Mouse (Mus musculus) kidney, embryonic 15.5 days (tissue): ENCODE data around the gene H2-Ke6. TPM values are rescaled to one million over a fixed set of nuclear protein-coding genes. Genes with fewer than 3 reads are reported as not detected.

Experiments
- ATAC-seq: fragments of 200-750 bp; cut with Nextera tagmentation; replicated peaks from 2 replicates; pipeline ENCODE4 v1.8.0; 2017; ENCODE audit warnings: moderate TSS enrichment; ENCODE audit not compliant: low FRiP score
- H3K27ac ChIP-seq: fragments of 300-500 bp; sonication (generic); 2 replicates; pipeline ENCODE4 v1.5.1; 2015; ENCODE audit warnings: mild to moderate bottlenecking, inconsistent platforms
- H3K27me3 ChIP-seq: fragments of 300-500 bp; sonication (generic); 2 replicates; pipeline ENCODE4 v1.6.1; 2015; ENCODE audit warnings: inconsistent platforms
- H3K36me3 ChIP-seq: fragments of 300-500 bp; sonication (generic); 2 replicates; pipeline ENCODE4 v1.6.1; 2015; ENCODE audit warnings: inconsistent platforms
- H3K4me1 ChIP-seq: fragments of 300-500 bp; sonication (generic); 2 replicates; pipeline ENCODE4 v1.6.1; 2015; ENCODE audit warnings: inconsistent platforms
- H3K4me2 ChIP-seq: fragments of 300-500 bp; sonication (generic); 2 replicates; pipeline ENCODE4 v1.6.1; 2015; ENCODE audit warnings: moderate library complexity, mild to moderate bottlenecking, inconsistent platforms
- H3K4me3 ChIP-seq: fragments of 300-500 bp; sonication (generic); replicated peaks from 2 replicates; pipeline ENCODE4 v1.5.1; 2015; ENCODE audit warnings: mild to moderate bottlenecking, inconsistent platforms
- H3K9ac ChIP-seq: fragments of 300-500 bp; sonication (generic); 2 replicates; pipeline ENCODE4 v1.6.1; 2015; ENCODE audit warnings: mild to moderate bottlenecking, inconsistent platforms
- H3K9me3 ChIP-seq: fragments of 300-500 bp; sonication (generic); replicated peaks from 2 replicates; pipeline ENCODE4 v1.6.1; 2016; ENCODE audit warnings: inconsistent platforms
- WGBS: fragments of 180-500 bp; shearing (Covaris S2); methylation state at CpG from one replicate; pipeline ENCODE4 v1.1.7; 2015; ENCODE audit warnings: mixed read lengths; 5-methylcytosine and 5-hydroxymethylcytosine counted together
- polyA plus RNA-seq: library from polyadenylated mRNA; unstranded; fragments of >200 nt; fragmentation: Nextera tagmentation; extraction: Ambion mirVana; gene quantifications from 2 replicates; pipeline ENCODE4 v1.2.1, GENCODE M21; 2015

Gene H2-Ke6
- polyA plus RNA-seq, result 51.7 and 52.5 TPM in 2 replicates

DNA sequence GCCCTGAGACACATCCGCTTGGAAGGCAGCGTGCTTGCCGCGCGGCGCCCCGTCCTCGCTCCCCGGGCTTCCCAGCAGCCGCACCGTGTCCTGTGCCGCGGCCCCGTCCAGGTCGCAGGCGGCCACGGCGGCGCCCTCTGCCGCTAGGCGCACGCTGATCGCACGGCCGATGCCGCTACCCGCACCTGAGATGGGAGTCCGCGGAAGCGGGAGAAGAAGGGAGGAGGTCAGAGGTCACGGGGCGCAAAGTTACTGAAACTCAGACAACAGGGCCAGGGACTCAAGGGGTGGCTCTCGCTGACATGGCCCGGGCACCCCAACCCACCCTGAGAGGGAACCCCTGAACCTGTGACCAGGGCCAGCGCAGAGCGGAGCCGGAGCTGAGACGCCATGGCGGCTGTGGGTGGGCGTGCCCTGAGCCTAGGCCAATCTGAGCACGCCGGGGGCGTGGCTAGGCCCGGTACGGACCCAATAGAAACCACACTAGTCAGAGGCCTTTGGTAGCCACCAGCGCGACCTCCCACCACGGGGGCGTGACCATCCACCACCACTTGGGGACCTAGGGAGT is at the start of gene H2-Ke6:
H2-Ke6 (minus strand) TSS at position 405 of the 568 bp plus-strand sequence.
- no peaks in the 10 kb centered on the region for H3K9me3 ChIP-seq
- no peaks in the 10 kb centered on the region for H3K27me3 ChIP-seq
- peak within 1 kb of the TSS; percentile 77 for H3K9ac ChIP-seq
- H3K4me3 ChIP-seq, result peak within 1 kb of the TSS; percentile 90
- ATAC-seq, result peak; percentile 80
- H3K4me1 ChIP-seq, result peaks cover 66% of the 10 kb centered on the region
- peak within 1 kb of the TSS; percentile 94 for H3K4me2 ChIP-seq
- under 1% methylated on average over 49 of the region's 49 CpGs for WGBS
- peaks cover 28% of the 10 kb centered on the region for H3K36me3 ChIP-seq
- peak within 1 kb of the TSS; percentile 86 for H3K27ac ChIP-seq

DNA sequence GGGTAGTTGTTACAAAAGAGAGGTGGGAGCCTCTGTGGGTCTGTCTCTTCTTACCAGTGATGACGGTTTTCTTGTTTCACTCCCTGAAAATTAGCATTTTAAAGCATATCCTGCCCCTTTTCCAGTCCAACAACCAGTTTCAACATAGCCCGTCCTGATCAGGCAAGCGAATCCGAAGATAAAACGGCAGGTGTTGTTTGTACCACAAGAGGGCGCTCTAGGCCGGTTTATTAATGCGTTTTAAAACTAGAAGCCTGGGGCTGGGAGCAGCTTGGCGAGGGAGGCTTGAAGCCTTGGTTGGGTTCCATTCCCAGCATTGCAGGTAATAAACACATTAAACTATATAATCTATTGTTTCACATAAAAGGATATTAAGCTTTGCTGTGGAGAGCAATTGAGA is 49.7 kb upstream of the H2-Ke6 start:
- Histone ChIP-seq H3K4me1 (0 out of 2 replicates have a peak, but pooled peaks cover 4% of the 10 kb centered on the region), H3K36me3 (no peaks in the 10 kb centered on the region), H3K27ac (no peak overlapping the region), H3K4me3 (no peak overlapping the region), H3K4me2 (no peak overlapping the region), H3K9me3 (no peaks in the 10 kb centered on the region), H3K27me3 (peaks cover 20% of the 10 kb centered on the region), H3K9ac (no peak overlapping the region)
- no peak for ATAC-seq
- WGBS, result 2% methylated on average over 9 of the region's 9 CpGs

DNA sequence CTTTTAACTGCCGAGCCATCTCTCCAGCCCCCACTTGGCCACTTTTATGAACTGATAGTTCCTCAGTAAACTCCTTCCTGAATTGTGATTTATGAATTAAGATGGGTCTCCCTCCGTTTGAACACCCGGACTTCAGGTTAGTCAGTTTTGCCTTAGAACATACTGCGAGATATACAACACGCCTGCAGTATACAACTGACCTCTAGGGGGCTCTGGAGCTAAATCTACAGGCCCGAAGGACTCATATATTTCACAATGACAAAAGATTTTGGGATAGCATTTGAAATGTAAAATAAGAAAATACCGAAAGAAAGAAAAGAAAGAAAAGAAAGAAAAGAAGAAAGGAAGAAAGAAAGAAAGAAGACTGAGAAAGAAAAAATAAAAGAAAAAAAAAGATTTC is 47.4 kb upstream of the H2-Ke6 start:
- Histone ChIP-seq H3K9me3 (no peaks in the 10 kb centered on the region), H3K4me1 (0 out of 2 replicates have a peak, but pooled peaks cover 4% of the 10 kb centered on the region), H3K36me3 (no peaks in the 10 kb centered on the region), H3K9ac (no peak overlapping the region), H3K27me3 (peaks cover 20% of the 10 kb centered on the region), H3K27ac (no peak overlapping the region), H3K4me2 (no peak overlapping the region), H3K4me3 (no peak overlapping the region)
- ATAC-seq, result no peak
- WGBS, result 41% methylated on average over 7 of the region's 7 CpGs

DNA sequence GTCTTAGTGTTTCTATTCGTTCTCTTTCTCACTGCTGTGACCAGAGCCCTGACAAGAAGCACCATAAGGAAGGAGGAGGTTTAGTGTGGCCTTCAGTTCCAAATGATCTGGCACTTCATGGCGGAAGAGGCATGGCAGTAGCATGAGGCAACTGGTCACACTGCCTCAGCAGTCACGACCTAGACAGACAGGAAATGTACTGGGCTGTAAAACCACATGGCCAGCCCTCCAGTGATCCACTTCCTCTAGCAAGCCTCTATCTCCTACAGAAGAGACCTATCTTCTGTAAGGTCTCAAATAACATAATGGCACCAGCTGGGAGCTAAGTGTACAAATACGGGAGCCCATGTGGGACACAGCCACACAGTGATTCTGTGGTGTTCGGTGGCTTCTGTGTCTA is 44.2 kb upstream of the H2-Ke6 start:
- WGBS, result 68% methylated on average over 5 of the region's 5 CpGs
- Histone ChIP-seq H3K4me1 (0 out of 2 replicates have a peak, but pooled peaks cover 4% of the 10 kb centered on the region), H3K36me3 (no peaks in the 10 kb centered on the region), H3K27ac (no peak overlapping the region), H3K27me3 (peaks cover 16% of the 10 kb centered on the region), H3K4me3 (no peak overlapping the region), H3K4me2 (no peak overlapping the region), H3K9ac (no peak overlapping the region), H3K9me3 (no peaks in the 10 kb centered on the region)
- no peak for ATAC-seq

DNA sequence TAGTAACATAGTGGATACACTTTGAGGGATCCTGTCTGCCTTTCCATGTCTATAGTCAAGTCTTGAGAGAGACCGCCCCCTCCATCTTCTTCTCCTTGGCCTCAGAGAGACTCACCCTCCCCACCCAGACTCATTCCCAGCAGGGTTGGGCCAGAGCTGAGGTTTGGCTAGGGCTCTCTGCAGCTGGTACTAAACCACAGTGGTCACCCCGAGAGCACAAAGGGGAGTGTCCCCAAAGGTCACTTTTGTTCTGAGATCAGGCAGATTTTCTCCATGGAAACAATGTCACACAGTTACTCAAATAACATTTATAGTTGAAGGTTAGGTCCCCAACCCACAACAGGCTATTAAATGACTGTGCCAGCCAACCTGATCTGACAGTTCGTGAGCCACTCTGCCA is 41.0 kb upstream of the H2-Ke6 start:
- Histone ChIP-seq H3K4me1 (no peaks in the 10 kb centered on the region), H3K36me3 (no peaks in the 10 kb centered on the region), H3K27ac (no peak overlapping the region), H3K27me3 (no peaks in the 10 kb centered on the region), H3K4me3 (no peak overlapping the region), H3K4me2 (no peak overlapping the region), H3K9me3 (no peaks in the 10 kb centered on the region), H3K9ac (no peak overlapping the region)
- 37% methylated on average over 3 of the region's 3 CpGs for WGBS
- ATAC-seq, result no peak; the same call in 1 of the 2 replicates

DNA sequence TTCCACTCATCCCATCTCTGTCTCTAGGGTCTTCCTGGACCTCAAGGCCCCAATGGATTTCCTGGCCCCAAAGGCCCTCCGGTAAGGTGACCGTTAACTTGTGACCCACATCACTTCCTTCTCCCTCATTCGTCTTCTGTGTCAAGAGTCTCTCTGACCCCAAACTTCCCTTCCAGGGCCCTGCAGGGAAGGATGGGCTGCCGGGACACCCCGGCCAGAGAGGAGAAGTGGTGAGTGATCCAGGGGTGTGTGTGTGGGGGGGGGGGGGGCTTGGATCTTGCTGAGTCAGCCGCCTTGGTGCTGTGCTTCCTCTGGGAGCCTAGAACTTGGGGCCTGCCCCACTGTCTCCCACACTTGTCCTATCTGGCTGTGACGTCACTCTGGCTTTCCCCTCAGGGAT is 29.4 kb upstream of the H2-Ke6 start:
- ATAC-seq, result no peak
- Histone ChIP-seq H3K4me2 (no peak overlapping the region), H3K27ac (no peak overlapping the region), H3K9me3 (no peaks in the 10 kb centered on the region), H3K27me3 (no peaks in the 10 kb centered on the region), H3K9ac (no peak overlapping the region), H3K4me1 (peaks cover 14% of the 10 kb centered on the region), H3K36me3 (no peaks in the 10 kb centered on the region), H3K4me3 (no peak overlapping the region)
- 51% methylated on average over 7 of the region's 7 CpGs for WGBS

DNA sequence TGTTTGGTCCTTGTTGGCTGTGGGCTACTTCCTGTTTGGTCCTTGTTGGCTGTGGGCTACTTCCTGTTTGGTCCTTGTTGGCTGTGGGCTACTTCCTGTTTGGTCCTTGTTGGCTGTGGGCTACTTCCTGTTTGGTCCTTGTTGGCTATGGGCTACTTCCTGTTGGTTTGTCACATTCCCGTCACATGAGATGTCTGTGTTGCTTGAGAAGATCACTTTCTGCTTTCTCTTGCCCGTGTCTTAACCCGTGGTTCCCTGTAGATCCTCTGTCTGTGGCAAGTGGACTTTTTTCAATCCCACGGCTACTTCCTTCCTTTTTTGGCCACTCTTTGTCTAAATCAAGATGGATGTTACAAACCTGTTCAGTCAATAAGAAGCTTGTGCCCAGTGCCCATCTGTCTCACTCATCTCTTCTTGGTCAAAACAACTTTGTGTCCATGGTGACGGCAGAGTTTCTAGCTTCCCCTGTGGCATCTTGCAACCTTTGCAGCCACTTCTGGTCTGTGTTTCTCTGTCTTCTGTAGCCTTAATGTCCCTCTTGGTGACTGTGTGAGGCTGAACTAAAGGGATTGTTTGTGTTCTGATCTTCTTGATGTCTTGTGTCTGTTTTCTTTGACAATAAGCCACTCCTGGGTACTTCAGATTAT is 19.7 kb upstream of the H2-Ke6 start:
- 94% methylated on average over 5 of the region's 5 CpGs for WGBS
- Histone ChIP-seq H3K4me2 (no peak overlapping the region), H3K27ac (no peak overlapping the region), H3K9me3 (peaks cover 10% of the 10 kb centered on the region; the same call in 1 of the 2 replicates), H3K9ac (no peak overlapping the region), H3K4me3 (no peak overlapping the region), H3K36me3 (no peaks in the 10 kb centered on the region), H3K4me1 (no peaks in the 10 kb centered on the region), H3K27me3 (0 out of 2 replicates have a peak, but pooled peaks cover 4% of the 10 kb centered on the region)
- no peak for ATAC-seq

DNA sequence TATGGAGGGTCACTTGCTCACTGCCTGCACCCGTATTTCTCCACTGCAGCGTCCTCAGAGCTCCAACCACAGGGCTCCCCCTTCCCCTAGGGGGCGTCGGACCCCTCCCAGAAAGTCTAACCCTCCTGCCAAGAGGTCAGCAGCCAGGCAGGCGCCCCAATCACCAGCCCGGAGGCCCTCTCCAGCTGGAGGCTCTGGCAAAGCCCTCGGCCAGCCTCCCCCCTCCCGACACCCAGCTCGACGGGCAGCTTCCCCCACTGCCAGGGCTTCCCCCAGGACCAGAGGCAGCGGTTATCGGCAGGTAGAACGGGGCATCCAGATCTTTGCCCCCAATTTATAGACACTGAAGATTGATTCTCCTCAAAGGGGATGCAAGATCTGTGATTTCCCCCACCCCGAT is 18.1 kb upstream of the H2-Ke6 start:
- WGBS, result 83% methylated on average over 14 of the region's 14 CpGs

DNA sequence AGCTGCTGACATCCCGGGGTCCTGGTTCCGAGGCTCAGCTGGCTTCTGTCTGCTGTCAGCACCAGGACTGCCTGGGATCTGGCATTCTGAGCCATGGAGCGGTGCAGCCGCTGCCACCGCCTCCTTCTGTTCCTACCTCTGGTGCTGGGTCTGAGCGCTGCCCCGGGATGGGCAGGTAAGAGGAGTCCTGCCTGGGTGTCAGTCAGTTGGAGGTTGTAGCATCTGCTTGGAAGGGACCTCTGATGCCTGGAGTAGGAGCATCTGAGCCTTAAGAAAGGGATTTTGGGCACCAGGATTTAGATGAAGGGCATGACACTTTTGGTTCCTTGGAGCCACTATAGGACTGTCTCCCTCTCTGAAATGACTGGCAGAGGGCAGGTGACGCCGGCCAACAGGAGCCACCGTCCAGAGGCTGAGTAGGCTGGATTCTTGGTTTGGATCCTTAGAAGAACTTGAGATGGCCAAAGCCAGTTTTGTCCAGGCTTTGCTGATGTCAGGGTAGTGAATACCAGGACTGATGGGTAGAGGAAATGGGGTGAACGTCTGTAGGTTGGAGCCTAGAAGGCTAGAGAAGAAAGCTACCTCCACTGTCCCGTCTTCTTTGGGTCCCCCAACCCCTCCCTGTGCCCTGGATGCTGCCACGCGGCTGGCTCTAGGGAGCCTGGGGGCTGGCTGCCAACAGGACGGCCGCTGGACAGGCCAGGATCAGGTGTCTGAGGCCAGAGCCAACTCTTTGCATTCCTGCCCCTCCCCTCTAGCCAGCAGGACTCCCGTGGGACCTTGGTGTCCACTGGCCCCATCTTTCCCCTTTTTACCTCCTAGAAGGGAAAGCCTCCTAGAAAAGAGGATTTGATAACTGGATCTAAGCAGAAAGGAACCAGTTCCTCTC is 11.9 kb upstream of the H2-Ke6 start:
- WGBS, result 20% methylated on average over 17 of the region's 17 CpGs

More for the DNA sequence above, 18.1 kb upstream of the H2-Ke6 start:
- no peak overlapping the region for H3K4me2 ChIP-seq
- no peak overlapping the region for H3K4me3 ChIP-seq
- H3K9ac ChIP-seq, result no peak overlapping the region
- no peak overlapping the region for H3K27ac ChIP-seq
- H3K4me1 ChIP-seq, result peaks cover 16% of the 10 kb centered on the region
- 0 out of 2 replicates have a peak, but pooled peaks cover 13% of the 10 kb centered on the region for H3K27me3 ChIP-seq
- peaks cover 10% of the 10 kb centered on the region; the same call in 1 of the 2 replicates for H3K9me3 ChIP-seq
- no peaks in the 10 kb centered on the region for H3K36me3 ChIP-seq
- no peak for ATAC-seq

DNA sequence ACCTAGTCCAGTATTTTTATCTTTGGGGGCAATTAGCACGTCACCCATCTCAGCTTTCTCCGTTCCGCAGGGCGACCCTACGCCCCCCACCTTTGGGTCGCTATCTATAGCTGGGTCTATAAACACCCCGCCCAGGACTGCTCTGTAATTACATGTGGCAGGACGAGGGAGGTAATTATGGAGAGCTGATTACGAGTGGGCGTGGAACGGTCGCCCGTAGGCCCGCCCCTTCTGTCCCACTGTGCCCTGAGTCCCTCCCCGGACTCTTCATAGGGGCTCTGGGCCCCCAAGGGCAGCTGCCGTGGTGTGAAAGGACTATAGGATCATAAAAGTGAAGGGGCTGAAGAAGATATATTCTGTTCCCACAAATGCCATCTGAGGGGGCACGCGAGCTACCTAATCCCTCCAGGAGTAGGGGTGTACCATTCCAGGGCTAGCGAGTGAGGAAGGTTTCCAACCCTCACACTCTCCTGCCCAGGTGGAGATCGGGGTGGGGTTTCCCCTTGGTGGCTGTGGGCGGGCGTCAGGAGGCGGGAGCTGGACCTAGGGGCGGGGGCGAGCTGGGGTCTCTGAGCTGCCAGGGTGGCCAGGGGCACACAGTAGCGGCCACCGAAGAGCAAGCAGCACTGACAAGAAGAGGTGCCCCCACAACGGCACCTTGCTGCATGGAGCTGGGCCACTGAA is 11.2 kb upstream of the H2-Ke6 start, which contains the start of gene Col11a2:
Col11a2 (plus strand) TSS at position 560 of the 684 bp plus-strand sequence.
- Histone ChIP-seq H3K4me3 (peak within 1 kb of the TSS; percentile 27), H3K27ac (no peak within 1 kb of the TSS), H3K36me3 (peaks cover 39% of the 10 kb centered on the region), H3K9ac (peak within 1 kb of the TSS; percentile 19; the same call in 1 of the 2 replicates), H3K27me3 (peaks cover 42% of the 10 kb centered on the region), H3K9me3 (no peaks in the 10 kb centered on the region), H3K4me1 (peaks cover 45% of the 10 kb centered on the region), H3K4me2 (peak within 1 kb of the TSS; percentile 57)
- 4% methylated on average over 28 of the region's 28 CpGs for WGBS
- ATAC-seq, result peak; percentile 38

More for the DNA sequence above, 11.9 kb upstream of the H2-Ke6 start:
- Histone ChIP-seq H3K4me3 (peak overlapping the region; percentile 27), H3K4me2 (peak overlapping the region; percentile 57), H3K9ac (no peak overlapping the region), H3K4me1 (peaks cover 45% of the 10 kb centered on the region), H3K9me3 (no peaks in the 10 kb centered on the region), H3K27me3 (peaks cover 42% of the 10 kb centered on the region), H3K36me3 (peaks cover 31% of the 10 kb centered on the region), H3K27ac (no peak overlapping the region)
- no peak for ATAC-seq

DNA sequence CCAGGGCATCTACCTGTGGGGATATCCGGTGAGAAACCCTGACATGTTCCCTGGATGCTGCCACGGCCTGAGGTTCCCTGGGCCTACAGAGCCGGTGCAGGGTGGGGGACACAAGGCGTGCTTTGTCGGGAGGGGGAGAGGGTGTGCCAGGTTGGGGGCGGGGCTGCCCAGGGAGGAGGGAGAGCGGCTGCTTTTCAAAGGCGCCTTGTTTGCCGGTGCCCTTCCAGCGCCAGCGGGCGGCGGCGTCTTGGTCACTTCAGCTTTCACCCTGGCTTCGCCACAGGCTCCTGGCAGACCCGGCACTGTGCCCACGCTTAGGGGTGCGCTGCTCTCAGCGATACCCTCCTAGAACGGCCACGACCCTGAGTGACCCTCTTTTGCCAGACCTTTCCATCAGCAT is 10.6 kb upstream of the H2-Ke6 start:
- Histone ChIP-seq H3K4me1 (peaks cover 47% of the 10 kb centered on the region), H3K27me3 (peaks cover 42% of the 10 kb centered on the region), H3K27ac (no peak overlapping the region), H3K36me3 (peaks cover 41% of the 10 kb centered on the region), H3K4me2 (peak overlapping the region; percentile 57), H3K4me3 (peak overlapping the region; percentile 27), H3K9me3 (no peaks in the 10 kb centered on the region), H3K9ac (peak overlapping the region; percentile 19; the same call in 1 of the 2 replicates)
- ATAC-seq, result peak; percentile 7; the same call in 1 of the 2 replicates
- 14% methylated on average over 18 of the region's 21 CpGs for WGBS
